25 mouse cellular contexts compared by ENCODE assay signal in genomic region chr8:79211630-79212029, GRCm38 (mm10). TPM values are rescaled to one million over a fixed set of nuclear protein-coding genes. Genes with fewer than 3 reads are reported as not detected.
DNase-seq lines count a peak whose midpoint lies in the region; ATAC-seq and TF ChIP-seq lines count a peak whose summit lies in the region.
"Had no signal": no experiment of that assay in that cellular context is flagged by ENCODE, and none has a peak within 500 bp of the region (broad histone marks: within the 10 kb centered on the region; RNA-seq: fewer than 3 reads in every experiment).

No protein-coding gene starts in this region.

- no peak for TF ChIP-seq CTCF in kidney, adult 2 months (conservative IDR thresholded peaks at IDR 0.05; ENCODE audit: insufficient read depth, insufficient read length, low read depth, low read length)
- TF ChIP-seq CTCF in midbrain, postnatal 0 days (IDR thresholded peaks at IDR 0.05): no peak

- no peaks in the 10 kb centered on the region for H3K36me3 ChIP-seq in kidney, adult 2 months (ENCODE audit: control insufficient read depth, insufficient read depth, low read length)
- no peaks in the 10 kb centered on the region for H3K36me3 ChIP-seq in midbrain, embryonic 14.5 days (ENCODE audit: control insufficient read depth, insufficient read depth, low read length)
- H3K36me3 ChIP-seq in midbrain, postnatal 0 days (ENCODE audit: insufficient read depth, low read length): no peaks in the 10 kb centered on the region
- no peaks in the 10 kb centered on the region for H3K36me3 ChIP-seq in embryonic facial prominence, embryonic 10.5 days (replicated peaks)
- H3K36me3 ChIP-seq: intestine, embryonic 15.5 days; lung, embryonic 15.5 days; midbrain, embryonic 10.5 days; neural tube, embryonic 13.5 days had no signal

- H3K4me1 ChIP-seq in kidney, adult 2 months (ENCODE audit: control insufficient read depth, insufficient read depth, low read length): peaks cover 4% of the 10 kb centered on the region; the same call in 1 of the 2 replicates
- peaks cover 22% of the 10 kb centered on the region for H3K4me1 ChIP-seq in midbrain, embryonic 14.5 days (ENCODE audit: control insufficient read depth, insufficient read depth, low read length)
- peaks cover 12% of the 10 kb centered on the region; the same call in 1 of the 2 replicates for H3K4me1 ChIP-seq in midbrain, postnatal 0 days (ENCODE audit: insufficient read depth, low read length)
- peaks cover 44% of the 10 kb centered on the region for H3K4me1 ChIP-seq in embryonic facial prominence, embryonic 10.5 days

- H3K27ac ChIP-seq in kidney, adult 2 months (ENCODE audit: insufficient read depth, low read depth, low read length): no peak overlapping the region
- H3K27ac ChIP-seq in midbrain, embryonic 14.5 days (replicated peaks; ENCODE audit: low read depth, low read length): no peak overlapping the region
- H3K27ac ChIP-seq in midbrain, postnatal 0 days (ENCODE audit: low read depth, low read length): no peak overlapping the region
- peak overlapping the region; percentile 48; the same call in 1 of the 2 replicates for H3K27ac ChIP-seq in embryonic facial prominence, embryonic 10.5 days (replicated peaks)
- H3K27ac ChIP-seq: forebrain, embryonic 13.5 days; intestine, embryonic 15.5 days; liver, embryonic 14.5 days; lung, embryonic 15.5 days; macrophage; midbrain, embryonic 10.5 days; neural tube, embryonic 13.5 days had no signal

- H3K4me3 ChIP-seq in kidney, adult 2 months (ENCODE audit: insufficient read depth, low read depth, low read length): no peak overlapping the region
- H3K4me3 ChIP-seq in midbrain, embryonic 14.5 days (replicated peaks; ENCODE audit: low read depth, low read length): no peak overlapping the region
- H3K4me3 ChIP-seq in midbrain, postnatal 0 days (ENCODE audit: low read depth, low read length): no peak overlapping the region
- H3K4me3 ChIP-seq in embryonic facial prominence, embryonic 10.5 days: no peak overlapping the region
- H3K4me3 ChIP-seq: forebrain, embryonic 13.5 days; intestine, embryonic 15.5 days; lung, embryonic 15.5 days; midbrain, embryonic 10.5 days; neural tube, embryonic 13.5 days had no signal

- no peaks in the 10 kb centered on the region for H3K9me3 ChIP-seq in midbrain, embryonic 14.5 days (ENCODE audit: control insufficient read depth, low read length)
- H3K9me3 ChIP-seq in midbrain, postnatal 0 days (ENCODE audit: low read length): no peaks in the 10 kb centered on the region
- 0 out of 2 replicates have a peak, but pooled peaks cover 6% of the 10 kb centered on the region for H3K9me3 ChIP-seq in embryonic facial prominence, embryonic 10.5 days
- H3K9me3 ChIP-seq: forebrain, embryonic 13.5 days; intestine, embryonic 15.5 days; lung, embryonic 15.5 days; midbrain, embryonic 10.5 days; neural tube, embryonic 13.5 days had no signal

- no peaks in the 10 kb centered on the region for H3K27me3 ChIP-seq in kidney, adult 2 months (replicated peaks; ENCODE audit: control insufficient read depth, insufficient read depth, low read length)
- no peaks in the 10 kb centered on the region for H3K27me3 ChIP-seq in midbrain, embryonic 14.5 days (ENCODE audit: control insufficient read depth, insufficient read depth, low read length)
- no peaks in the 10 kb centered on the region for H3K27me3 ChIP-seq in midbrain, postnatal 0 days (ENCODE audit: insufficient read depth, low read length)
- H3K27me3 ChIP-seq in embryonic facial prominence, embryonic 10.5 days (replicated peaks; ENCODE audit: low read depth, poor library complexity, severe bottlenecking): no peaks in the 10 kb centered on the region
- H3K27me3 ChIP-seq: forebrain, embryonic 13.5 days; intestine, embryonic 15.5 days; lung, embryonic 15.5 days; neural tube, embryonic 13.5 days had no signal

- TF ChIP-seq POLR2A in kidney, adult 2 months (IDR thresholded peaks at IDR 0.05; ENCODE audit: low read depth, low read length): no peak

- H3K4me2 ChIP-seq in midbrain, embryonic 14.5 days (ENCODE audit: low read length): no peak overlapping the region
- H3K4me2 ChIP-seq in midbrain, postnatal 0 days (ENCODE audit: low read depth, low read length, poor library complexity, severe bottlenecking): no peak overlapping the region
- H3K4me2 ChIP-seq: forebrain, embryonic 13.5 days; intestine, embryonic 15.5 days; lung, embryonic 15.5 days; neural tube, embryonic 13.5 days had no signal

- peak; percentile 22 for DNase-seq in kidney, adult 2 months
- DNase-seq in kidney, adult 9 months: no peak
- DNase-seq in midbrain, embryonic 14.5 days: peak; percentile 10
- no peak for DNase-seq in midbrain, postnatal 0 days (ENCODE audit: low spot score)
- no peak for DNase-seq in embryonic facial prominence, embryonic 10.5 days (ENCODE audit: low spot score)
- no peak for DNase-seq in c-Kit-positive CD71-positive TER-119-positive erythroid progenitor cells, embryonic 14.5 days (ENCODE audit: low spot score)
- DNase-seq in ovary, postnatal 10 days (ENCODE audit: low spot score): no peak
- DNase-seq: adrenal gland, postnatal 14 days; cerebellum, adult 11-12 months; cerebellum, postnatal 36 days; gastrocnemius, postnatal 14 days; kidney, postnatal 25 days; thymus, postnatal 14 days had no signal

- no peak overlapping the region for H3K9ac ChIP-seq in midbrain, embryonic 14.5 days (replicated peaks; ENCODE audit: low read length)
- no peak overlapping the region for H3K9ac ChIP-seq in midbrain, postnatal 0 days (replicated peaks; ENCODE audit: low read length, poor library complexity, severe bottlenecking)
- H3K9ac ChIP-seq: forebrain, embryonic 13.5 days; intestine, embryonic 15.5 days; liver, embryonic 14.5 days; lung, embryonic 15.5 days; neural tube, embryonic 13.5 days had no signal

- WGBS in kidney, adult 2 months: 37% methylated on average over 9 of the region's 9 CpGs
- 65% methylated on average over 9 of the region's 9 CpGs for WGBS in midbrain, embryonic 14.5 days
- 73% methylated on average over 9 of the region's 9 CpGs for WGBS in midbrain, postnatal 0 days
- WGBS in embryonic facial prominence, embryonic 10.5 days: 74% methylated on average over 9 of the region's 9 CpGs

- no peak for ATAC-seq in midbrain, embryonic 14.5 days (ENCODE audit: low FRiP score, low TSS enrichment)
- no peak for ATAC-seq in midbrain, postnatal 0 days (ENCODE audit: low FRiP score)
- ATAC-seq: forebrain, embryonic 13.5 days; intestine, embryonic 15.5 days had no signal

RNA-seq across cellular contexts. Expression of gene 1700011L22Rik, which starts 36.7 kb away (rescaled TPM):
- 0.18 TPM in 1 of 2 replicates, not detected in the other for polyA plus RNA-seq in kidney, adult 2 months (2012; rRNA removed)
- polyA plus RNA-seq in midbrain, embryonic 14.5 days (2014; fragmentation: Nextera tagmentation; extraction: Ambion mirVana): not detected in 2 replicates
- not detected in 2 replicates for total RNA-seq in midbrain, postnatal 0 days (2014; rRNA removed)
- not detected in 2 replicates for polyA plus RNA-seq in midbrain, postnatal 0 days (2015; fragmentation: Nextera tagmentation; extraction: Ambion mirVana)
- polyA plus RNA-seq in embryonic facial prominence, embryonic 10.5 days (2016; fragmentation: Nextera tagmentation; extraction: Ambion mirVana): not detected in 2 replicates
- total RNA-seq: adrenal gland, postnatal 14 days; gastrocnemius, postnatal 14 days; hematopoietic stem cell, adult 5-6 weeks; left cerebral cortex, adult 18-20 months had no signal
- polyA plus RNA-seq: forebrain, embryonic 13.5 days; heart, embryonic 16.5 days; intestine, embryonic 15.5 days; limb, embryonic 11.5 days; liver, embryonic 14.5 days; lung, embryonic 15.5 days; macrophage; midbrain, embryonic 10.5 days; neural tube, embryonic 13.5 days; stomach, embryonic 16.5 days had no signal

Comparison
In these comparisons a context has a peak if more than half of its experiments do, and no peak if none do; other contexts are left out.
1. DNase-seq: peak in kidney, adult 2 months (single experiment) and midbrain, embryonic 14.5 days (single experiment); none in kidney, adult 9 months (single experiment), midbrain, postnatal 0 days (single experiment), embryonic facial prominence, embryonic 10.5 days (single experiment), c-Kit-positive CD71-positive TER-119-positive erythroid progenitor cells, embryonic 14.5 days (single experiment) and ovary, postnatal 10 days (single experiment).